Mouse (Mus musculus) kidney, adult 2 months (tissue): ENCODE measurements at regions not wholly inside any gene's neighbourhood (a gene's known extent, or its start where the extent isn't known, plus 50 kb on each side); places are given as distances from the start of the nearest gene placed in this dataset.

Source experiments
- CTCF ChIP-seq: fragments of 200-500 bp; conservative IDR thresholded peaks from 2 replicates; pipeline ENCODE4 v1.5.1; 2011; ENCODE audit warnings: low read depth, mild to moderate bottlenecking, control low read depth, low read length, moderate library complexity, mixed read lengths; ENCODE audit not compliant: insufficient read depth, insufficient read length
- POLR2A ChIP-seq: fragments of 200-500 bp; IDR thresholded peaks from one replicate; pipeline ENCODE4 v1.6.1; 2011; ENCODE audit warnings: low read depth, low read length, control low read depth

DNA sequence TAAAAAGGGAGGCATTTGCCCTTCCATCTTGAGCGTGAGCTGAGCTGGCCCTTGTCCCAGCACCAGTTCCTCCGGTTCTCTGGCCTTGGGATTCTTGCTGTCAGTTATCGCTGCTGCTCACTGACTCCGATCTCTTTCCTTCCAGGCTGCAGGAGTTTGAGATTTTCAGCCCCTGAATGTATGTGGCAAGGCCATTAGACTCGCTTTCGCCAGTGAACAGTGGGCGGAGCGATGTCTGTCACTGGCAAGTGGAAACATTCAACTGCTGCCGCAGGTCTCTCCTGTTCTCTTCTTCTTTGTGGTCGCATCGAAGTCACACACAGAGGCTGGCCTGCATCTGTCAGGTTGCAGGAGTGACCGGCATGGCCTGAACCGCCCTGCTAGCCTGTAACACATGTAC lies 104.6 kb upstream of the Jarid2 start:
- TF ChIP-seq POLR2A (no peak), CTCF (no peak)
